Mouse (Mus musculus): ENCODE data around the gene Bco1. TPM values are rescaled to one million over a fixed set of nuclear protein-coding genes. Genes with fewer than 3 reads are reported as not detected.

Bco1 gene
- total RNA-seq, 4 experiments from 2014 or later: not detected

GRCm38 (mm10) chr8:117089802-117090201, 5.9 kb upstream of the Bco1 start:
- DNase-seq (ENCODE audit: low spot score): no peak

GRCm38 (mm10) chr8:117094053-117094452, 1.6 kb upstream of the Bco1 start:
- DNase-seq (ENCODE audit: low spot score): peak; percentile 42

- DNase-seq (ENCODE audit: low spot score): no peak
Observed at GRCm38 (mm10) chr8:117097051-117097563, 1.5 kb downstream of the Bco1 start.

- DNase-seq (ENCODE audit: low spot score): no peak
Observed at GRCm38 (mm10) chr8:117097564-117098191, 2.0 kb downstream of the Bco1 start.

- DNase-seq (ENCODE audit: low spot score): peak; percentile 44
Observed at GRCm38 (mm10) chr8:117107533-117107932, 11.9 kb downstream of the Bco1 start.

- DNase-seq (ENCODE audit: low spot score): no peak
Observed at GRCm38 (mm10) chr8:117109018-117109711, 13.5 kb downstream of the Bco1 start.

GRCm38 (mm10) chr8:117109801-117110390, 14.2 kb downstream of the Bco1 start:
- DNase-seq (ENCODE audit: low spot score): peak; percentile 52

GRCm38 (mm10) chr8:117111641-117112040, 16.0 kb downstream of the Bco1 start:
- peak; percentile 5 for DNase-seq (ENCODE audit: low spot score)

- DNase-seq (ENCODE audit: low spot score): no peak
Observed at GRCm38 (mm10) chr8:117112261-117112660, 16.6 kb downstream of the Bco1 start.

GRCm38 (mm10) chr8:117115094-117115493, 19.4 kb downstream of the Bco1 start:
- DNase-seq (ENCODE audit: low spot score): no peak

GRCm38 (mm10) chr8:117115676-117116446, 20.2 kb downstream of the Bco1 start:
- peak; percentile 13 for DNase-seq (ENCODE audit: low spot score)

GRCm38 (mm10) chr8:117116534-117116933, 20.9 kb downstream of the Bco1 start:
- no peak for DNase-seq (ENCODE audit: low spot score)

- DNase-seq (ENCODE audit: low spot score): no peak
Observed at GRCm38 (mm10) chr8:117118409-117118808, 22.8 kb downstream of the Bco1 start.

- DNase-seq (ENCODE audit: low spot score): no peak
Observed at GRCm38 (mm10) chr8:117121277-117121676, 25.6 kb downstream of the Bco1 start.

GRCm38 (mm10) chr8:117123850-117124633, 28.4 kb downstream of the Bco1 start:
- DNase-seq (ENCODE audit: low spot score): no peak

- DNase-seq (ENCODE audit: low spot score): no peak
Observed at GRCm38 (mm10) chr8:117125854-117126253, 30.2 kb downstream of the Bco1 start.

- DNase-seq (ENCODE audit: low spot score): no peak
Observed at GRCm38 (mm10) chr8:117126411-117126810, 30.8 kb downstream of the Bco1 start.

- DNase-seq (ENCODE audit: low spot score): no peak
Observed at GRCm38 (mm10) chr8:117127063-117127462, 31.4 kb downstream of the Bco1 start.

- DNase-seq (ENCODE audit: low spot score): no peak
Observed at GRCm38 (mm10) chr8:117133702-117134101, 38.0 kb downstream of the Bco1 start.

GRCm38 (mm10) chr8:117136351-117136750, 40.7 kb downstream of the Bco1 start:
- DNase-seq (ENCODE audit: low spot score): no peak

- DNase-seq (ENCODE audit: low spot score): no peak
Observed at GRCm38 (mm10) chr8:117136763-117137162, 41.1 kb downstream of the Bco1 start.

Data from heart, adult 8-10 months (tissue).